Mouse (Mus musculus): Measurements from ENCODE around the gene Irak4. TPM values are rescaled to one million over a fixed set of nuclear protein-coding genes. Genes with fewer than 3 reads are reported as not detected.

Gene Irak4
- 0.95 and 5.6 TPM in 2 replicates for polyA plus RNA-seq (2012; ENCODE audit: insufficient read depth, low replicate concordance)

DNA sequence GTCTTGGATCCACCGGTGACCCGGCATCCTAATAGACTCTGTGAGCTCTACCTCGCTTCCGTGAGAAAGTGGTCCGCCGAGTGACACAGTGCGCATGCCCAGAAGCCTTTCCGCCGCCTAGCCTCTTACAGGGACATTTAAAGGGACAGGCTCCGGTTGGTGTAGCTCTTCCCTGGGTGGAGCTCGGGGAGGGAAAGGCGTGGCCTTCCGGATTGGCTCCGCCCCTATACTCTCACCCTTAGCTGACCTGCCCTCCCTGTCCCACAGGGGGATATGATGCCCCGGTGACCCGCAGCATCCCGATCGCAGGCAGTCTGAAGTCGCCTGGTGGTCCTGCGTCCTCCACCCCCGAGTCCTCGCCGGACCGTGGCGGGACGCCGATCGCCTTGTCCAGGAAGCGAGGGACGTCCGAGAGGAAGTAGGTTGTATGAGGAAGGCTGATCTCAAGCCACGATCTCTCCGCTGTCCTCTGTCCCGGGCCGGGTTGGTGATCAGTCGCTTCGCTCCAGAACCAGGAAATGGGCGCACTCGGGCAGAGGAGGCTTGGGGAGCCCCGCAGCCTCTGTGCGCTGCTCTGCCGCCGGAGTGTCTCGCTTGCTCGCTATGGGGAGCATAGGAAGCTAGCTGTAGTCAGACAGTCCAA lies at the start of gene Irak4, which contains the start of gene Pus7l:
Gene Irak4, plus strand, starts transcription at position 235 of the 643 bp plus-strand sequence.
Gene Pus7l, minus strand, starts transcription at position 139 of the 643 bp plus-strand sequence.
- Histone ChIP-seq H3K36me3 (replicated peaks; ENCODE audit: low read length) (peaks cover 57% of the 10 kb centered on the region), H3K4me1 (peaks cover 31% of the 10 kb centered on the region), H3K27me3 (replicated peaks) (no peaks in the 10 kb centered on the region), H3K9me3 (0 out of 2 replicates have a peak, but pooled peaks cover 4% of the 10 kb centered on the region), H3K4me3 (replicated peaks) (peak within 1 kb of the TSS; percentile 100)
- TF ChIP-seq FLI1 (IDR thresholded peaks at IDR 0.05; ENCODE audit: low read length) (no peak), GATA1 (IDR thresholded peaks at IDR 0.05; ENCODE audit: borderline replicate concordance, low read length) (peak; percentile 62; the same call in 1 of the 3 replicates)

DNA sequence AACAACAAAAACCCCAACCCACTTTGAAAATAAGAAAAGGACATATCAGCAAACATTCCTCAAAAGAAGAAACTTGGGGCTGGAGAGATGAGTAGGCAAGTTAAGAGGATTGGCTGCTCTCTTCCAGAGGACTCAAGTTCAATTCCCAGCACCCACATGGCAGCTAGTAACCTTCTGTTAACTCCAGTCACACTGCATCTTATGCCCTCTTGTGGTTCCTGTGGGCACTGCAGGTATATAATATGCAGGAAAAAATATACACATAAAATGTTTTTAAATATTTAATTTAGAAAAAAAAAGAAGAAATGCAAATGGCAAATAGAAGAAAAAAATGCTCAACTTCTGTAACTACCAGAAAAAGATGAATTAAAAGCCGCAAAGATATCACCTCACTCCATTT lies 49.0 kb upstream of the Irak4 start:
- Histone ChIP-seq H3K27me3 (replicated peaks) (no peaks in the 10 kb centered on the region), H3K4me3 (replicated peaks) (no peak overlapping the region), H3K4me1 (no peaks in the 10 kb centered on the region), H3K36me3 (replicated peaks; ENCODE audit: low read length) (no peaks in the 10 kb centered on the region), H3K9me3 (peaks cover 10% of the 10 kb centered on the region; the same call in 1 of the 2 replicates)
- no peak for TF ChIP-seq GATA1 (IDR thresholded peaks at IDR 0.05; ENCODE audit: borderline replicate concordance, low read length)
- TF ChIP-seq FLI1 (IDR thresholded peaks at IDR 0.05; ENCODE audit: low read length) = no peak

DNA sequence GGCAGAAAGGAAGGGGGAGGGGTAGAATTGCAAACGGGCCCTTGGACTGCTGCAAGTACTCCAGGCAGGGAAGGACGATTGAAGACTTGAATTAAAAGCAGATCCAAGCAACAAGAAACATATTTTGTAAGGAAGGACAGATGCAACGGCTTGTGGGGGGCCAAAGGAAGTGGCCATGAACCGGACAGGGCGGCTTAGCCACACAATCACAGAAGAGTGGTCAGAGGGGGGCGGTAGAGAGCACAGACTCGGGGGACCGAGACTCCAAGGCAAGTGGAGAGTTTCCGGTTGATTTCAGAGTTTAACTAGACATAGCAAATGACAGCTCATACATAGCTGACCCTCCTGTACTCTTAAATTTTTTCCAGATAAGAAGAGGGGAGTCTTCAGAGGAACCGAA lies 47.5 kb upstream of the Irak4 start:
- no peaks in the 10 kb centered on the region for H3K4me1 ChIP-seq
- peaks cover 10% of the 10 kb centered on the region; the same call in 1 of the 2 replicates for H3K9me3 ChIP-seq
- no peaks in the 10 kb centered on the region for H3K27me3 ChIP-seq (replicated peaks)
- H3K4me3 ChIP-seq (replicated peaks) = no peak overlapping the region
- no peaks in the 10 kb centered on the region for H3K36me3 ChIP-seq (replicated peaks; ENCODE audit: low read length)
- TF ChIP-seq FLI1 (IDR thresholded peaks at IDR 0.05; ENCODE audit: low read length) (no peak), GATA1 (IDR thresholded peaks at IDR 0.05; ENCODE audit: borderline replicate concordance, low read length) (no peak)

DNA sequence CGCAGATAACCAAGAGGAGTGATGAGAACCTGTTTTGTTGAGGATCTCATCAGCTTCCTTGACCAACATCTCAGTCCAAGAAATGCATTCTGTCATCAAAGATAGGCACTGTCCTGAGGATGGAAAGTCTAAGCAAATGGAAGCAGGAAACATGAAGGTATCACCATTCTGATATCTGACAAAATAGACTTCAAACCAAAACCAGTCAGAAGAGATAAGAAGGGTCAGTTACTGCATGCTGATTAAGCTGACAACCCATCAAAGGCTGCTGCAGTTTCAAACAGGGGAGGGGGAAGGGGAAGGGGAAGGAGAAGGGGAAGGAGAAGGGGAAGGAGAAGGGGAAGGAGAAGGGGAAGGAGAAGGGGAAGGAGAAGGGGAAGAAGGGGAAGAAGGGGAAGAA lies 44.2 kb upstream of the Irak4 start:
- Histone ChIP-seq H3K4me3 (replicated peaks) (no peak overlapping the region), H3K9me3 (no peaks in the 10 kb centered on the region; the same call in none of the 2 replicates), H3K27me3 (replicated peaks) (no peaks in the 10 kb centered on the region), H3K4me1 (no peaks in the 10 kb centered on the region), H3K36me3 (replicated peaks; ENCODE audit: low read length) (no peaks in the 10 kb centered on the region)
- TF ChIP-seq GATA1 (IDR thresholded peaks at IDR 0.05; ENCODE audit: borderline replicate concordance, low read length) (no peak), FLI1 (IDR thresholded peaks at IDR 0.05; ENCODE audit: low read length) (no peak)

DNA sequence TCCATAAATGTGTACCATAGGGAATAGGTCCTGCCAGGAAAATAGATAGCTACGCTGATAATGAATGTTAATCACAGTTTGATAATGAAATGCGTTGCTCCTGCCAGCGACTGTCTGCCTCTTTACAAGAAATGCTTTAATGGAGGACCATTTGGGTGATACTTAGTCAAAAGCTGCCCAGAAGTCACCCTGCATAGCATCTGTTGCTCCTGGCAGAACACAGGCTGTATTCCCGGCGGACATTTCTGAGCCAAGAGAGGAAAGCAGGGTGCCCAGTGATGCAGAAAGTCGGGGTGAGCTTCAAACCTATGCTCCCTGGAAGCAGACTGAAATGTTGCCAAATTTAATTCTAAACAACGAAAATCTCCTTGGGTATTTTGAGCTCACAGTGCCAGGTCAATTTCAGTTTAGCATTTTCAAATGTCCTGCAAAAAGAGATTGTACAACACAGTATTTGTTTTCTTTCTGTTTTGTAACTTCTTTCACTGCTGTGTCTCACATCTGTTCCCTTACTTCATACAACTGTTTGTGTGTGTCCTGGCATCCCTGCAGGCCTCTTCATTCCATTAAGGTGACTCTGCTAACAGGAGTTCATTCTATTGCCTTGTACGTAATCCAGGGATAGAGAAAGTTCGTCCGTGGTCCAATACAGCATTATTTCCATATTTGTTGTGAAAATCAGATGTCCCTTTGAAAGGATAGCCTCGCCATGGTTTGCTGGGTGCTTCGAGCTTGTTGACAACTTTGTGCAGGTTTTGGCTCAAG lies 39.8 kb upstream of the Irak4 start:
- no peaks in the 10 kb centered on the region for H3K36me3 ChIP-seq (replicated peaks; ENCODE audit: low read length)
- no peak for TF ChIP-seq FLI1 (IDR thresholded peaks at IDR 0.05; ENCODE audit: low read length)
- H3K9me3 ChIP-seq = peaks cover 12% of the 10 kb centered on the region
- H3K4me3 ChIP-seq (replicated peaks) = no peak overlapping the region
- H3K4me1 ChIP-seq = no peaks in the 10 kb centered on the region
- no peaks in the 10 kb centered on the region for H3K27me3 ChIP-seq (replicated peaks)

DNA sequence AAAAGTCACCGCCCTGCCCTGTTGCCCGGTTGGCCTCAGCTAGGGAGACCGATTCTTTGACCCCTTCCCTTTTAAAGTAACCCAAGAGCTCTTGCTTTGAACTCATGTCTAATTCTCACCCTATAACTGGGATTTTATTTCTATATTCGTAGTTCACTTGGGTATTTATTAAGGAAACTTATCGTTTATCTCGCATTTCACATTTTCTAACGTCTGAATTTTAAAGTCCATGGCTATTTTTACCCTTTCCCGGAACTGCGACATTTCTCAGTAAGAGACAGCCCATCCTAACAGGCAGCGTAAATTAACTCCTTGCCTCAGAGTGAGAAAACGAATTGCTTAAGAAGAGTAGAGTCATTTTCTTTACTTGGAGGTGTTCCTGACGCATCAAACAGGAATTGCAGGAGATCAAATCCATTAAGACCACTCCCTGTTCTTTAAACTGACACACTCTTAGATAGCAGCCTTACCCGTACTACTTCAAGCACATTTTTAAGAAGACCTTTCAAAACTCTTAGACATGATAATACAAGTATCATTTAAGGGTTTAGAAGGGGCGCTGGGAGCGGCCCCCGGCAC lies 25.4 kb upstream of the Irak4 start:
- Histone ChIP-seq H3K4me1 (no peaks in the 10 kb centered on the region), H3K4me3 (replicated peaks) (no peak overlapping the region)
- TF ChIP-seq GATA1 (IDR thresholded peaks at IDR 0.05; ENCODE audit: borderline replicate concordance, low read length) (no peak), FLI1 (IDR thresholded peaks at IDR 0.05; ENCODE audit: low read length) (no peak)

DNA sequence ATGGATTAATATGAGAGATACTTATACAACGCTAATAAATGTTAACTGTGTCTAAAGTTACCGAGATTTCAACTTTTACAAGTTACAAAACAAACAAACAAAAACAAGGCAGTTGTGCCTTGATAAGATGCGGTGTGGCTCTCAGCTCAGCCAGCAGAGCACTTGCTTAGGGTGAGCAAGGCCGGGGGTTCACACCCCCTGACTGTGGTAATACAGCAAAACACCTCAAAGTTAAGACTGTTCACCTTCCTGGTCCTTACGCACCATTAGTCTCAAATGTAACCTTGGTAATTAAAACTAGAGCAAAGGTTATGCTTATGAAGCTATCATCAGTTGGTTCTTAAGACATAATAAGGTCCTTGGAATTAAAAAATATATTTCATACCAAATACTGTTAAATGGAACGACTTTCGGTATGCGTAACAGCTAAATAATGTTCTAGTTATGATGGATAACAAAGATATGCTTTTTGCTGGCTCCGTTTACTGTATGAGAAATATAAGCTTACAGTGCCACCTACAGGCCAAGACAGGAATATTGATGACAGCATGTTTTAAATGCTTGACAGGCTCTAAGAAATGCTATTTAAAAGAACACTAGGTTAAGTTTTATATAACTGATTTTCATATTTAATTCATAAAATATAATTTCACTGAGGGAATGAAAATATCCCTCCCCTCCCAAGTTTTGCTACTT lies 23.1 kb upstream of the Irak4 start:
- Histone ChIP-seq H3K9me3 (no peaks in the 10 kb centered on the region), H3K4me1 (no peaks in the 10 kb centered on the region), H3K36me3 (replicated peaks; ENCODE audit: low read length) (peaks cover 28% of the 10 kb centered on the region), H3K27me3 (replicated peaks) (no peaks in the 10 kb centered on the region), H3K4me3 (replicated peaks) (no peak overlapping the region)
- no peak for TF ChIP-seq GATA1 (IDR thresholded peaks at IDR 0.05; ENCODE audit: borderline replicate concordance, low read length)
- TF ChIP-seq FLI1 (IDR thresholded peaks at IDR 0.05; ENCODE audit: low read length) = no peak

More for the DNA sequence above, 25.4 kb upstream of the Irak4 start:
- Histone ChIP-seq H3K9me3 (no peaks in the 10 kb centered on the region), H3K36me3 (replicated peaks; ENCODE audit: low read length) (peaks cover 5% of the 10 kb centered on the region), H3K27me3 (replicated peaks) (no peaks in the 10 kb centered on the region)

DNA sequence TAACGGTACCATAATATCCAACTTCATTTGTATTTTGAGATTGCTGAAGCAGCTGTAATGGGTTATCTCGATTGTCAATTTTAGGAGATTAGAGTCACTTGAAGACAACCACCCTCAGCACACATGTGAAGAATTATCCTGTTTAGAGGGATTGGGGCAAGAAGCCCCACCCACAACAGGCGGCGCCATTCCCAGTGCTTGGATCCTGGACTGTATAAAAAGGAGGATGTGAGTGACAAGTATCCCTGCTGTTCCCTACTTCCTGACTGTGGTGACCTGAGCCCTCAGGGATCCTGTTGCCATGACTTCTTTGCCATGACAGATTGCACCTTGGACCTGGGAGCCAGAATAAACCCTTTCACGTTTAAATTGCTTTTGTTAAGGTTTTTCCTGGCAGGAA lies 22.5 kb upstream of the Irak4 start:
- TF ChIP-seq GATA1 (IDR thresholded peaks at IDR 0.05; ENCODE audit: borderline replicate concordance, low read length) (no peak), FLI1 (IDR thresholded peaks at IDR 0.05; ENCODE audit: low read length) (no peak)
- Histone ChIP-seq H3K27me3 (replicated peaks) (no peaks in the 10 kb centered on the region), H3K36me3 (replicated peaks; ENCODE audit: low read length) (peaks cover 34% of the 10 kb centered on the region)

DNA sequence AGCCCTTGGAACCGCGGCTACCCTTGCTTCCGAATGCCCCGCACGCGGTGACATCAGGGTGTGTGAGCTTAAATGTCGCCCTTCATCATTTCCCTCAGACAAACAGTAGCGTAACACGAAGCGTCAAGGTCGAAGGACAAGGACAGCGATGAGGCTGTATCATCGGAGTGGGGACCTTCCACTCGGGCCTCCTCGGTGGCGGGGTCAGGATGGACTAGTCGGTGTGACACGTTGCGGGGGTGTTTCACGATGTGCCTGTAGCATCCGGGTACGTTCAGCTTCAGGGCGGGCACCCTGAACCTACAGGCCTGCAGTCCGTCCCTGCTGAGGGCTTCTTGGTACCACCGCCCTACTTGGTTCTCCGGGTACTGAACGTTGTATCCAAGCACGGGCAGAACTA lies 20.2 kb upstream of the Irak4 start:
- Histone ChIP-seq H3K4me3 (replicated peaks) (no peak overlapping the region), H3K27me3 (replicated peaks) (no peaks in the 10 kb centered on the region), H3K9me3 (no peaks in the 10 kb centered on the region), H3K36me3 (replicated peaks; ENCODE audit: low read length) (peaks cover 53% of the 10 kb centered on the region), H3K4me1 (no peaks in the 10 kb centered on the region)
- TF ChIP-seq FLI1 (IDR thresholded peaks at IDR 0.05; ENCODE audit: low read length) = no peak
- no peak for TF ChIP-seq GATA1 (IDR thresholded peaks at IDR 0.05; ENCODE audit: borderline replicate concordance, low read length)

More for the DNA sequence above, 22.5 kb upstream of the Irak4 start:
- no peaks in the 10 kb centered on the region for H3K4me1 ChIP-seq
- no peak overlapping the region for H3K4me3 ChIP-seq (replicated peaks)
- H3K9me3 ChIP-seq = no peaks in the 10 kb centered on the region
